Mouse (Mus musculus) yolk sac, embryonic 10.5 days (tissue): ENCODE measurements at regions not wholly inside any gene's neighbourhood (a gene's known extent, or its start where the extent isn't known, plus 50 kb on each side); places are given as distances from the start of the nearest gene placed in this dataset.
"Not testable (repeated sequence)": the region's sequence is repeated elsewhere in the genome, so short reads cannot be mapped to it uniquely, and the experiment has no call there.

Experiments used
- DNase-seq: peaks from one replicate; pipeline ENCODE4 v3.0.0-alpha.2; 2017; ENCODE audit warnings: low spot score

DNA sequence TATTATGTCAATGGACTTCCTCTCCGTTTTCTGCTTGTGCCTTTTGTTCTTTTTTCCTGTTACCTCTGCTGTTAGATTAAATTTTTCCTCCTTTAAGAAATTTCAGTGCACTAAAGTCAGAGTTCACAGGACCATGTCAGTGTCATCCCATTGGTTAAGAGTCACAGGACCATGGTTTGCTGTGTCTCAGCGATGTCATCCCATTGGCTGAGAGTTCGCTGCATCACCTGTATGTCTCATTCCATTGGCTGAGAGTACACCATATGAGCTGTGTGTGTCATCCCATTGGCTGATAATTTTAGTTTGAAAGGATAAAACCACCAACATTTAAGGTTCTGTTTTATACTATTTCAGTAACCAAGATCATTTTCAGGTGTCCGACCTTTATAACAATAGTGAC lies 50.7 kb upstream of the Jade1 start:
- no peak for DNase-seq

DNA sequence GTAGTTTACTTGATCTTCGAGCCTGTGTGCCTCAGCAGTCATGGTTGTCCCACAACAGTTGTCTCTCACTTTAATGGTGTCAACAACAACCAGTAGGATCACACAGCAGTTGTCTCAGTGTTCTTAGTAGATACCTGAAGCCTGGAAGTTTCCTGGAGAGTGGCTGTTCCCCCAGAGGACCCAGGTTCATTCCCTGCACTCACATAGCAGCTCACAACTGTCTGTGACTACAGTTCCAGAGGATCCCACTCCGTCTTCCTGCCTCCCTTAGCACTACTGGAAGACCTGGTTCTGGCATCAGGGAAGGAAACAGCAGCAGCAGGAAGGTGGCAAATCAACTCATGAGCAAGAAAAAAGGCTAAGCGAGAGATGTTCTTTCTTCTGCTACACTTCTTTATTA lies 53.4 kb upstream of the Jade1 start:
- no peak for DNase-seq

DNA sequence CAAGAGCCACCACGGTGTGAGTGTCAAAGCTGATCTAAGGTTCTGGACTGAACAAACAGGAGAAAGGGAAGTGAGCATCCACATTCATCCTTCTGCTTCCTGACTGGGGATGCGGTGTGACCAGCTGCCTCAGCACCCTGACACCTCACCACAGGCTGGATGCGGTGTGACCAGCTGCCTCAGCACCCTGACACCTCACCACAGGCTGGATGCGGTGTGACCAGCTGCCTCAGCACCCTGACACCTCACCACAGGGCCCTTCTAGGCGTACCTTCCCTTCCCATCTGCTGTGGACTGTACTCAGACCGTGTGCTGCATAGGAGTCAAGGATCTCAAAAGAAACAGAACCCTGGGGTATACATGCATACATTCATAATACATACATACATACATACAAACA lies 53.9 kb upstream of the Jade1 start:
- DNase-seq: not testable (repeated sequence)

DNA sequence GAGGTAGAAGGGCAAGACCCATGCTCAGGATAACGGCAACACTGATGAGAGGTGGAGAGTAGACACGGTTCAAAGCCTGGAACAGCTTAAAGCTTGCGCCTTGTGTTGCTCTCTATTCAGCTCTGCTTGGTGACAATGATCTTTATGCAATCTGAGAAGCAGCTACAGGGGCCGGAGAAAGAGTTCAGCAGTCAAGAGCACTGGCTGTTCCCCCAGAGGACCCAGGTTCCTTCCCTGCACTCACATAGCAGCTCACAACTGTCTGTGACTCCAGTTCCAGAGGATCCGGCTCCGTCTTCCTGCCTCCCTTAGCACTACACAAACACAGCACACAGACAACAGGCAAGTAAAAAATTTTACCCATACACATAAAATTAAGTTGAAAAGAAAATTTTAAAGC lies 54.4 kb upstream of the Jade1 start:
- no peak for DNase-seq

DNA sequence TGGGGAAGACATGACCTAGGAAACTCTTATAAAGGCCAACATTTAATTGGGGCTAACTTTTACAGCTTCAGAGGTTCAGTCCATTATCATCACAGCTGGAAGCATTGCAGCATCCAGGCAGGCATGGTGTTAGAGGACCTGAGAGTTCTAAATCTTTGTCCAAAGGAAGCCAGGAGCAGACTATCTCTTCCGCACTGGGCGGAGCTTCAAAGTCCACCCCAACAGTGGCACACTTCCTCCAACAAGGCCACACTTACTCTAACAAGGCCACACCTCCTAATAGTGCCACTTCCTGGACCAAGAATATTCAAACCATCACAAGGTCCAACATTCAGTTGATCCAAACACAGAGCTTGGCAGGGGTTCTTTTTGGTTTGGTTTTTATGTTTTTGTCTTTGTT lies 55.9 kb upstream of the Jade1 start:
- DNase-seq: no peak

DNA sequence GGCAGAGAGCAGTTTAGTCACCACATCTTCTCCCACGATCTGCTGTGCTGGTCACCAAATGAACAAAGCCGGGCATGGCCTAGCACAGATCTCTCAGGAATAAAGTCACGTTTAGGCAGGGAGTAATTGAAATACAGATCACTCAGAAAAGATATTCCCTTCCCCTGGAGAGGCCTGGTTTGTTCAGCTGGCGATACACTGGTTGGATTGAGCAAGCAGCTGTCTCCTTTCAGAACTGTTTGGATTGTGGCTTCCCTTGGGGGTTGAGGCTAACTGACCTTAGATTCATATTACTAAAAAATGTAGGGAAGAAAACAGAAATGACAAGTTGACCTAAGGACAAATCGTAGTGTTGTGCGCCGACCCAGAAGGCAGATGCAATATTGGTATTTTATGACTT lies 56.7 kb upstream of the Jade1 start:
- no peak for DNase-seq

DNA sequence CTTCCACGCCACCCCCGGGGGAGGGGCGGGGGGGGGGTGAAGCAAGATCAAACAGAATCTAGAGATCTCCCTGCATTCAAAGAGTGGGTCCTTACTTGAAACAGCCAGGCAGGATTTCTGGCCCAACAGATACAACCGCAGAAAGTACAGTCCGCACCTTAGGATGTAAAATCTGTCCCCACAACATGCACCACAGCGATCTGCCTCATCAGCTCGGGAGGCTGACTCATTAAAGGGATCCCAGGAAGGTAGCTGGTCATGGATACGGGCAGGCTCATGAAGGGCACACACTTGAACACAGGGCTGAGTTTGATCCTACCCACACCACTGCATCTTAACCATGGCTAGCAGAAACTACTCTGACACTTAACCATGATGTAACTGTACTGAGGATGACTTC lies 57.8 kb upstream of the Jade1 start:
- no peak for DNase-seq

DNA sequence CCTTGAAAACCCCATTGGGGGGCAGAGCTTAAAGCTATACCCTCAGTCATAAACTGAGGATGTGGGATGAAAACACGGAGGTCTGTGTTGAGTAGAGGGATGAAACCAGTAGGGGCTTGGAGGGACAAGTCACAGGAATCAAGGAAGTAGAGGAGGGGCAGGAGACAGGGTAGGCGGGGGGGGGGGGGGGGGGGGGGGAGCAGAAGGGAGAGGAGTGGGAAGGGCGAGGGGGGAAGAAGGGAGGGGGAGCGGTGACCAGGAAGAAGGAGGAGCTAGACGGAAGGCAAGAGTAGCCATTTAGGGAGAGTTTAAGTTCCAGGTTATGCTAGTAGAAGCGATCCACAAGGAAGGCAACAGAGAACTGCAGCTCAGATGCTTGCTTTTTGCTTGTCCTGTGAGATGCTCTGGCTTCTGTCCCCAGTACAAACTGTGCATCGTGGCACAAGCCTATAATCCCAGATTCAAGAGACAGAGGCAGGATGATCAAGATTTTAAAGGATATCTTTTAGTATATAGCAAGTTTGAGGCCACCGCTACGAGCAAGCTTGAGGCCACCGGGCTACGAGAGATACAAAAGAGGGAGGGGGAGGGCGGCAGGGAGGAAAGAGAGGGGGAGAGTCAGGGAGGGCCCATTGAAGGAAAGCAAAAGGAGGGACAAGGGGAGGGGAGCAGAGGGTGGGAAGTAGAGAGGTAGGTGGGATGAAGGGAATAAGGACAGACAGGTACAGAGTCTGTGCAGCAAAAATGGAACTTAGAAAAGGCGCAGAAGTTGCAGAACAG lies 58.4 kb upstream of the Jade1 start:
- DNase-seq: no peak

DNA sequence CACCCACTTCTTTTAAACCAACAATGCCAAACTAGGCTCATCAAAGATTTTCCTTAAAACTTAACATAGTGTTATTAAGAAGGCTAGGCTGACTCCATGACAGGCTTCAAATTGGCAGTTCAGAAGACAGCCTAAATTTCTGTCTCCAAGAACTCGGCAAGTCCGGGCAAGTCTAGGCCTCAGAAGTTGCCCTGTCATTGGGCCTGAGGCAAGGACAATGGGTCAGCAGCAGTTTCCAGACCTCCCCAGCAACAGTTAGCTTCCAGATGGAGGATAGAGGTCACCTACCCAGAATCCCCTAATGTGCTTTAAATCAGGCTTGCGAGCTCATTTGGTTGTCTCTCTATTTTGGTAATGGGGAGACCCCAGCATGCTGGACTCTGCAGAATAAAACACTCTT lies 59.6 kb upstream of the Jade1 start:
- DNase-seq: no peak

DNA sequence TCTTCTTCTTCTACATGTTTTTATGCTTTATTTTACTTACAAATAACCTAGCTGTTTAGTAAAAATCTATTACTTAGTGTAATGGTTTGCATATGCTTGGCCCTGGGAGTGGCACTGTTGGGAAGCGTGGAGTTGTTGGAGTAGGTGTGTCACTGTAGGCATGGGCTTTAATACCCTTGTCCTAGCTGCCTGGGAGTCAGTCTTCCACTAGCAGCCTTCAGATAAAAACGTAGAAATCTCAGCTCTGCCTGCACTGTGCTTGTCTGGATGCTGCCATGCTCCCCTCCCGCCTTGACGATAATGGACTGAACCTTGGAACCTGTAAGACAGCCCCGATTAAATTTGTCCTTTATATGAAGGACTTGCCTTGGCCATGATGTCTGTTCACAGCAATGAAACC lies 60.4 kb upstream of the Jade1 start:
- no peak for DNase-seq

DNA sequence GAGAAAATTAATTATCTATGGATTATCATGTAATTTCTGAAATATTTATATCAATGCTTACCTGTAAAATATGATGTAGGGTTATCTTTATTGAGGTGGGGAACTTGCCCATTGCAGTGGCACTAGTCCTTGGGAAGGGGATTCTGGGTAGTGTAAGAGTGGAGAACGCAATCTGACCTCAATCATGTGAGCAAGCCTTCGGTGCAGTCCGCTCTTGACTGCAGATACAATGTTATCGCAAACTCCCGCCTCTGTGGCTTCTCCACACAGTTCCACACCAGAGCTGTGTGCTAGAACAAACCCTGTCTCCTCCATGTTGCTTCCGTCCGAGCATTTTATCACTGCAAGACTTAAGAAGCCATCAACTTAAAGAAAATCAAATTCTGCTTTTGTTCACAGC lies 62.1 kb upstream of the Jade1 start:
- DNase-seq: no peak

DNA sequence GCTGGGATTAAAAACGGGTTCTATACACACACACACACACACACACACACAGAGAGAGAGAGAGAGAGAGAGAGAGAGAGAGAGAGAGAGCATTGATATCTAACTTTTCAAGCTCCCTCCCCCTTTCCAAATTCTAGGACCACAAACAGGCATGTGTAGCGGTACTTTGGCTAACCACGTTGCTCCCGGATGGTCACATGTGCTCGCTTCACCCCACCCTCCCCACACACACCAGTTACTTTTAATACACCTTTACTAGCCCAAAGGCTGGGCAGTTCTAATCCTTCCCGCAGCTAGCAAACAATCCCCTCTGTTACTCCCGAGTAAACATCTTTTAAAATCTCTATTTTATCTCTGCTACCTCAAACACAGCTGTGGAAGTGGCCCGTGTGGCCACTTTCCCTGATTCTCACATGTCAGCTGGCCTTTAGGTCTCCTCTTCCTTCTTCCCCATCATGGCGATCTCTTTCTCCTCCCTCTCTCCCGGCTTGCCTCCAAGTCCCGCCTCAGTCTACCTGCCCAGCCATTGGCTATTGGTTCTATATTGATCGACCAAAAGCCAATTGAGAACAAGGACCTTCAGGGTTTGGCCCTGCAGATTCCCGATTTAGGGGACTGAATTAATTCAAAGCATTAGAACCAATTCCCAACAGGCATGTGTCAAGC lies 62.7 kb upstream of the Jade1 start:
- DNase-seq: peak; percentile 77

DNA sequence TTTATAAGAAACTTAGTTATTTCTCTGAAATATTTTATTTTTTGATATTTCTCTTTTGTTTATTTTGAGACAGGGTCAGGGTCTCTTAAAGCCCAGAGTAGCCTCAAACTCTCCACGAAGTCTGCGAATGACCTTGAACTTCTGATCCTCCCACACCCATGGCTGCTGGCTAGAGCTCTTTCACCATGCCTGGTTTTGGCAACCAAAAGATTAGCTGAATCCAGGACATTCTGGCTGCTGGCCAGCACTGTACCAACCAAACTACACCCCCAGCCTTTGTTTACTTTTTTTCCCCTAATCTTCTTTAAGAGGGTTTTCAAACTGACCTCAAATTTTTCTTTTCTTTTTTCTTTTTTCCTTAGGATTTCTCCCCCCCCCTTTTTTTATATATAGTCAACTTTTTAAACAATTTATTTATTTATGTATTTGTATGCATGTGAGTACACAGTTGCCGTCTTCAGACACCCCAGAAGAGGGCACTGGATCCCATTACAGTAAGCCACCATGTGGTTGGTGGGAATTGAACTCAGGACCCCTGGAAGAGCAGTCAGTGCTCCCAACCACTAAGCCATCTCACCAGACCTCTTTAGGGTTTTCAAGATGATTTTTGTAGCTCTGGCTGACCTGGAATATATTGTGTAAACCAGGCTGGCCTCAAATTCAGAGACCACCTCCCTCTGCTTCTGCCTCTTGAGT lies 63.4 kb upstream of the Jade1 start:
- DNase-seq: no peak

DNA sequence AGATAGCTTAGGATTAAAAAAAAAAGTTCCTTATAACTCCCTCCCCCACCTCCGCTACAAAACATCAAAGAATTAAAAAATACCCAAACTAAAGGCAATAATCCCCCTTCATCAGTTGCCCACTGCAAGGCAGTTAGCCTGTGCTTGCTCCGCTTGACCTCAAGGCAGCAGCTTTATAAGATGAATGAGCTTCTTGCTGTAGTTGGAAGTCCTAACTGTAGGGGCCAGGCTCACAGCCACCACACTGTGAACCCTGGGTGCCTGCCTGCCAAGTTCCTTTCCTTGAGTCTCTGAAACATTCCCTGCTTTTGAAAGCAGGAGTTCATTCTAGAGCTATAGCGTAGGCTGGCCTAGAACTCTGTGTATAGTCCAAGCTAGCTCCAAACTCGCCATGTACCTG lies 64.3 kb upstream of the Jade1 start:
- DNase-seq: no peak

DNA sequence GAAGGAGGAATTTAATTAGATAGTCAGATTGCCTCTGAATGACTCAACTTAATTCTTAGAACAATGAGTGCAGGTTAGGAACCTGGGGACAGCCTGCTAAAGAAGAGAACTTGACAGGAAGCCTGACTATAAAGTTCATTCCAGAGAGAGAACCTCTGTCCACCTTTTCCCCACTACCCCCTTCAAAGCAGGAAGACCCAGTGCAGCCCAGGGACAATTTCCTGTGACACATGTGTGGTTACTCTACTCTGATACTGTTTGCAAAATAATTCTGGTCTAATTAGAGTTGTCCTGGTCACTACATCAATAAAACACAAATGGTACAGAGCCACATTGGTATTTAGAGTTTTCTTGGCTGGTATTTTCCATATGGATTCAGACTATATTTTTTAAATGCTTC lies 65.5 kb upstream of the Jade1 start:
- no peak for DNase-seq

DNA sequence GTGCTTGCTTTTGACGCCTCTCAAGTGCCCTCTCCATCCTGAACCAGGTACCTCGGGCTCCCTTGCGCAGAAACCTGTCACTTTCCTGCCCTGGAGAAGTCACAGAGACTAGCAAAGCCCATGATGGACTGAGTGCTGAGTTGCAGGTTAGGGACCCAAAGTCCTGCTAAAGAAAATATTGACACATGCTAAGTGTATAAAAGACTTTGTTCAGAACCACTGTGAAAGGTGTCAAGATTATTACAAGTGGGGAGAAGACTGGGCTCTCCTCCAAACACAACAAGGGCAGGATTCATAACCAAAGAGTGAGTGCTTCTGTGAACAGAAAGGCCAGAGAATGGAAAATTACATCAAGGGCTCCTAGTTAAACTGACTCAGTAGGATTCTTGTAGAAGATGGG lies 66.0 kb upstream of the Jade1 start:
- DNase-seq: peak; percentile 32

DNA sequence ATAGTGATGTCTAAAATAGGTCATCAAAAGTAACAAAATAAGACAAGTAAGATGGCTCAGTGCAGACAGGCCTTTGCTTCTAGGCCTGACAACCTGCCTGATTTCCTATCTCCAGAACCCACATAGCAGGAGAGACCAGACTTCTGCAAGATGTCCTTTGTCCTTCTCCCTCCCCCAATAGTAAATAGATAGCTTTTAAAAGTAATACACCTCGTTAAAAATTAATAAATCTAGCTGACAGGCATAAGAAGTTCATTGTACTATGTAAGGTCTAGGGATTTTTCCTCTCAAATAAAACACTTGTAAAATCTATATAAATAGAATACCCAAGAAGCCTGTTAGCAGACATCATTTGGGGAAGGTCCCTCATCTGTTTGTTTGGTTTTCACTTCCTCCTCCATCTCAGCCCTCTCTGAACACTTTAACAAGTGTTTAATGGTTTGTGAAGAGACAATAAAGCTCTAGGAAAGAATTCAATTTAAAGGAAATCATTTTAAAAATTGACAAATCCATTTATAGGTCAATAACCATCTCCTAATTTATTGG lies 67.2 kb upstream of the Jade1 start:
- peak; percentile 26 for DNase-seq

DNA sequence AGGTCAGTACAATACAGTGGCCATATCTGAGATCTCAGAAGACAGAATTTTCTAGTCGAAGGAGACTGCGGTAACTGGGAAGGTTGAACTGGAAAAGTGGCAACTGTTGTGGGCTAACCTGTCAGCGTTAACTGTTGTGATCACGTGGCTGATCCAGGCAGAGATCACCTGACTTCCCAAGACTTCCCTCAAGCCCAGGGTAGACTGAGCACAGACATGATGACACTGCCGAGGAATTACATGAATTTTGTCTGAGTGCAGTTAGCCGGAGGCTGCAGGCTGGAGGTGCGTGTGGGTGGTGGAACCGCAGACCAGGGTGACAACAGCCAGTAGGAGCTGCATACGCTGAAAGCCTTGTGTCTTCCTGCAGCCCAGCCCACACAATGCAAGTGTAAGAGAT lies 70.6 kb upstream of the Jade1 start:
- DNase-seq: no peak

DNA sequence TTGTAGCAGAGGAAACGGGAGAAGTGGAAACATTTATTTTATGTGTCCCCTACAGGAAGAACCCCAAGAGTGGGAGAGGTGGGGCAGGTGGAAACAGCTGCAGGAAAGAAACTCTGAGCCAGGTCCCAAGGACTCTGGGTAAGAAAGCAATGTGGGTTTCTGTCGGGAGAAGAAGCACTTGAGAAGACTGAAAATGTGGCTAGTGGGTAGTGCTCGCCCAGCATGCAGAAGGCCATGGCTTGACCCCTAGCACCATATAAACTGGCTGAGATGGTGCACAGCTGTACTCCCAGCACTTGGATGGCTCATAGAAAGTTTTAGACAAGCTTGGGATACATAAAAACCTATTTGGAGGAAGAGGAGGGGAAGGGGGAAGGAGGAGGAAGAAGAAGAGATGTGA lies 71.9 kb upstream of the Jade1 start:
- DNase-seq: no peak

DNA sequence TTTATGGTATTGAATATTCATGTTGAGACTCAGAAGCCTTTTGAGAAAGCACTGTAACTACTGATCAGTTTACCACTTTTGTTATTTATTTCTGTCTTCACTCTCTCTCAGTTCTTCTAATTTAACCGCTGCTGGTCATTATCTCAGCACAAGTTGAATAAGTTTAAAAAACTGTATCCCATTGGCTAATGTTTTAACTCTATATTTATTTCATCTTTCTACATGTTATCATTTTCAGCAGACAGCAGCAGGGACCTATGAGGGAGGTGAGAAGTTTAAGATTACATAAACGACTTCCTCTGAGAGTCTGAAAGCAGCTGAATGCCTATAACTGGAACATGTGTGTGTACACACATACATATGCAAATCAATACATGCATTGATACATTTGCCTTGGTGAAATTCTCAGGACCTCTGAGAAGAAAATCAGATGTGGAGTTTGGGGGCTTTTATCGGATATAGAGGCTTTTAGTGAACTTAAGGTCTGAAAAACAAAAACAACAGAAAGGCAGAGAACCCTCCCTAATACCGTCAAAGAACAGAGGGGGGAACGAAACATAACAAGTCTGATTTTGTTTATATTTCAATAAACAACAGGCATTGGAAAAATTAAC lies 72.5 kb upstream of the Jade1 start:
- no peak for DNase-seq

DNA sequence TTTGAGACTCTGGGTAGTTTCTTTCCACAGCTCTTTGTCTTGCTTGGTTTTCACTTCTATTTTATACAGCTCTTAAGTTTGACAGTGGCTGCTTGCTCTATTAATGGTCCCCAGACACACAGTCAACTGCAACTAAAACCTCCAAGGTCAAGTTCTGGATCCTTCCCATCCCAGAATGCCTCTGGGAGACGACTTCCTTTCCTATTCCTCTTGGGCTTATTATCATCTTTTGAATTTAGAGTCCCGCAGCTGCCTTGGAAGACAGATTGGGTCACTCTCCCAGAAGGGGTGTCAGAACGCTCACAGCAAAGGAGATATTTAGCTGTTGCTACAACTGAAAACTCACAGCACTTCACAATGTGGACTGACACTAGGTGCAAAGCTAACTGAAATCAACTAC lies 75.3 kb upstream of the Jade1 start:
- no peak for DNase-seq

DNA sequence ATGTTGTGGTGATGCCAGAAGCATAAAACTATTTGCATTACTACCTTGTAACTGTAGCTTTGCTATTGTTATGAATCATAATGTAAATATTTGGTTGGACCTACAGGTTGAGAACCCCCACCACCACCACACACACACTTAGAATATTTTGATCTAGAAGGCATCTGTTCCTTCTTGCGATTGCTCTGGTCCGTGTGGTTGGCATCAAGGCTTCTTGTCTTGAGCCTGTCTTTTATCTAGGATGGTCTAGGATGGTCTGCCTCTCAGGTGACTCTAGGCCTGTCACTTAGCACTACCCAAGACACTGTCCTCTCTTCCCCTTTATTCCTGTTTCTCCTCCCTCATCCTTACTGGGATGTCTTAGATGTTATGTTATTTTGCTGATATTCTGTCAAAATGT lies 76.6 kb upstream of the Jade1 start:
- no peak for DNase-seq

DNA sequence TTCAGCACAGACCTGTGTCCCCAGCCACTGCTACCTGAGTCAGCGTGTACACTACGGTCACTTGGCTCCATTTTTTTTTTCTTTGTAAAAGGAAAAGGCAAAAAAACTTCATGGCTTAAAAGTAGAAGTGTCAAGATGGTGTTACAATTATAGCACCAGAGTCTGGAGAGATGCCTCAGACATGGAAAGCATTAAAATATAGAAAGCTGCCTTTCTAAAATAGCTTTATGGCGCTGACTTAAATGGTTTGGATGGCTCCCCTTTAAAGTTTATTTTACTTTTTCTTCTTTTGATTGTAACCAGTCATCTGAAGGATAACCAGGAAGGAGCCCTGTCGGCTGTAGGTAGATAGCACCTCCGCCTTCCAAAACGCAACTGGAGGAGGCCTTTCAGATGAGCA lies 79.0 kb upstream of the Jade1 start:
- DNase-seq: no peak
